Mouse (Mus musculus) liver, postnatal 0 days (tissue): ENCODE measurements around the gene Ehbp1.

Experiments
- CTCF ChIP-seq: sonication (generic); IDR thresholded peaks from 2 replicates; pipeline ENCODE4 v1.5.1; 2016; ENCODE audit warnings: antibody characterized with exemption, low read depth
- EP300 ChIP-seq: IDR thresholded peaks from 2 replicates; pipeline ENCODE4 v1.6.1; 2016; ENCODE audit warnings: antibody characterized with exemption, low read depth, mild to moderate bottlenecking

DNA sequence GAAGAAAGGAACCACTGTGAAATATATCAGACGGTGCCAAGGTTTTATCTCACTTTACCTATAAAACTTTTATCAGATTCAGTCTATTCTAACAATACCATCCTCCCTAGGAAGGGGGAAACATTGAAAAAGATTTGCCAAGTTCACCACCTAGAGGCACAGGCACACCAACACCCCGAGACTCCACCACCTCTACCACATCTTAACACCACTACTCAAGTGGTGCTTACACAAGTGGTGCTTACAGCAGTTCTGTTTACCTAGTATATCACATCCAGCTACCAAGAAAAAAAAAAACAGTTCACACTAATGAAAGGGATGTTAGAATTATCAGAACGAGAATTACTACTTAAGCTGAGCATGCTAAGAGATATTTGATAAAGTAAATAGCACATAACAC lies 152.1 kb downstream of the Ehbp1 start:
- no peak for TF ChIP-seq EP300
- TF ChIP-seq CTCF, result no peak
